Mouse (Mus musculus) ES-E14 (cell line): ENCODE data around the gene Lor. TPM values are rescaled to one million over a fixed set of nuclear protein-coding genes. Genes with fewer than 3 reads are reported as not detected.

Experiments
- DNase-seq: peaks from one replicate; pipeline ENCODE4 v3.0.0-alpha.2; 2013; ENCODE audit warnings: low read depth, low spot score
- H3K27ac ChIP-seq: 2 replicates; pipeline ENCODE4 v1.5.1; 2012; ENCODE audit warnings: low read depth, mild to moderate bottlenecking, low read length, moderate library complexity, mixed read lengths; ENCODE audit not compliant: poor library complexity, insufficient read depth, severe bottlenecking
- H3K36me3 ChIP-seq: 2 replicates; pipeline ENCODE4 v1.6.1; 2012; ENCODE audit warnings: mild to moderate bottlenecking, low read length, moderate library complexity, mixed read lengths; ENCODE audit not compliant: control insufficient read depth, poor library complexity, insufficient read depth, severe bottlenecking
- H3K4me1 ChIP-seq, 2 experiments: fragments of 150-350 bp in 1 of 2; sonication (generic) in 1 of 2; 2 replicates each; pipeline ENCODE4 v1.6.1; 2012; ENCODE audit warnings: low read length in 2 of 2, mild to moderate bottlenecking in 1 of 2, mixed read lengths in 1 of 2; ENCODE audit not compliant: control insufficient read depth in 2 of 2, insufficient read depth in 2 of 2, poor library complexity in 1 of 2
- H3K4me3 ChIP-seq, 2 experiments: fragments of 150-350 bp in 1 of 2; sonication (generic) in 1 of 2; 2 replicates each; pipeline ENCODE4 v1.5.1; 2012; ENCODE audit warnings: low read length in 2 of 2, low read depth in 1 of 2, mild to moderate bottlenecking in 1 of 2, mixed read lengths in 1 of 2; ENCODE audit not compliant: insufficient read depth in 1 of 2, poor library complexity in 1 of 2, severe bottlenecking in 1 of 2
- H3K9ac ChIP-seq: 2 replicates; pipeline ENCODE4 v1.6.1; 2012; ENCODE audit warnings: low read depth, mild to moderate bottlenecking, low read length, mixed read lengths; ENCODE audit not compliant: poor library complexity, insufficient read depth, severe bottlenecking
- H3K9me3 ChIP-seq: fragments of 150-350 bp; sonication (generic); 2 replicates; pipeline ENCODE4 v1.6.1; 2012; ENCODE audit warnings: low read depth, mild to moderate bottlenecking, low read length; ENCODE audit not compliant: control insufficient read depth, insufficient read depth
- CHD2 ChIP-seq: IDR thresholded peaks from 2 replicates; pipeline ENCODE4 v1.6.1; 2014; ENCODE audit warnings: mild to moderate bottlenecking, low read depth, low read length, inconsistent platforms
- HCFC1 ChIP-seq: IDR thresholded peaks from 2 replicates; pipeline ENCODE4 v1.6.1; 2012; ENCODE audit warnings: low read length, inconsistent platforms, borderline replicate concordance; ENCODE audit not compliant: insufficient read depth
- MAFK ChIP-seq: IDR thresholded peaks from 2 replicates; pipeline ENCODE4 v1.6.1; 2014; ENCODE audit warnings: mild to moderate bottlenecking, low read depth, low read length, inconsistent platforms; ENCODE audit not compliant: insufficient read depth
- ZC3H11A ChIP-seq: IDR thresholded peaks from 2 replicates; pipeline ENCODE4 v1.6.1; 2012; ENCODE audit warnings: low read depth, mild to moderate bottlenecking, inconsistent platforms, low read length, borderline replicate concordance
- ZNF384 ChIP-seq: IDR thresholded peaks from 2 replicates; pipeline ENCODE4 v1.6.1; 2012; ENCODE audit warnings: low read depth, low read length, inconsistent platforms
- in situ Hi-C, 2 experiments: fragments of 600-800 bp; cut with MboI; formaldehyde crosslinking; loops; one replicate each; pipeline ENCODE4 v1.15.1; 2025; ENCODE audit warnings: low sequenced_read_pairs in 2 of 2, inconsistent platforms in 1 of 2; ENCODE audit not compliant: unreplicated experiment in 2 of 2
- total RNA-seq: library from RNA; depleted of rRNA; stranded (reverse); fragments of 300-350 nt; gene quantifications from 2 replicates; pipeline ENCODE4 v1.2.3, GENCODE M21; 2012; rRNA removed

Gene Lor
- 0.21 and 0.40 TPM in 2 replicates for total RNA-seq

GRCm38 (mm10) chr3:92083042-92083441, at the start of gene Lor:
Gene Lor (minus strand): TSS chr3:92083142.
- Histone ChIP-seq H3K27ac (no peak within 1 kb of the TSS), H3K4me3 (0 out of 4 replicates have a peak within 1 kb of the TSS, but pooled peaks of 1 of the 2 experiments have one; percentile 7), H3K36me3 (no peaks in the 10 kb centered on the region), H3K9ac (no peak within 1 kb of the TSS), H3K4me1 (no peaks in the 10 kb centered on the region), H3K9me3 (no peaks in the 10 kb centered on the region)
- TF ChIP-seq MAFK, result no peak
- TF ChIP-seq CHD2, result no peak
- no peak for TF ChIP-seq HCFC1
- TF ChIP-seq ZC3H11A, result no peak
- no peak for TF ChIP-seq ZNF384
- in situ Hi-C loops, result no loop called here
- no peak for DNase-seq

GRCm38 (mm10) chr3:92123847-92124246, 40.9 kb upstream of the Lor start, which contains the start of gene Prr9:
Gene Prr9 (minus strand): TSS chr3:92123947.
- no peak within 1 kb of the TSS for H3K27ac ChIP-seq
- in situ Hi-C loops, result no loop called here
- no peak within 1 kb of the TSS for H3K4me3 ChIP-seq
- no peaks in the 10 kb centered on the region for H3K36me3 ChIP-seq
- H3K9ac ChIP-seq, result no peak within 1 kb of the TSS
- H3K9me3 ChIP-seq, result no peaks in the 10 kb centered on the region
- no peak for DNase-seq
- no peak for TF ChIP-seq ZC3H11A
- TF ChIP-seq ZNF384, result no peak
- no peak for TF ChIP-seq MAFK
- no peak for TF ChIP-seq HCFC1
- no peak for TF ChIP-seq CHD2
- H3K4me1 ChIP-seq, result no peaks in the 10 kb centered on the region

GRCm38 (mm10) chr3:92120902-92121301, 38.0 kb upstream of the Lor start:
- Histone ChIP-seq H3K9me3 (no peaks in the 10 kb centered on the region), H3K9ac (no peak overlapping the region), H3K27ac (no peak overlapping the region), H3K4me1 (no peaks in the 10 kb centered on the region), H3K4me3 (no peak overlapping the region), H3K36me3 (no peaks in the 10 kb centered on the region)
- TF ChIP-seq CHD2 (no peak), MAFK (no peak), HCFC1 (no peak)
- DNase-seq, result no peak
- in situ Hi-C loops, result no loop called here

GRCm38 (mm10) chr3:92117930-92118329, 35.0 kb upstream of the Lor start:
- H3K4me3 ChIP-seq, result no peak overlapping the region
- no peak for TF ChIP-seq HCFC1
- TF ChIP-seq ZNF384, result no peak
- no peak for TF ChIP-seq MAFK
- TF ChIP-seq ZC3H11A, result no peak
- TF ChIP-seq CHD2, result no peak
- peak; percentile 36 for DNase-seq
- no peak overlapping the region for H3K9ac ChIP-seq
- in situ Hi-C loops, result no loop called here
- H3K4me1 ChIP-seq, result no peaks in the 10 kb centered on the region
- H3K9me3 ChIP-seq, result no peaks in the 10 kb centered on the region
- no peak overlapping the region for H3K27ac ChIP-seq
- no peaks in the 10 kb centered on the region for H3K36me3 ChIP-seq

- no peak for TF ChIP-seq ZNF384
- no peak for DNase-seq
- Histone ChIP-seq H3K4me3 (no peak overlapping the region), H3K36me3 (no peaks in the 10 kb centered on the region), H3K27ac (no peak overlapping the region), H3K9me3 (no peaks in the 10 kb centered on the region), H3K9ac (no peak overlapping the region), H3K4me1 (no peaks in the 10 kb centered on the region)
- in situ Hi-C loops, result no loop called here
Observed at GRCm38 (mm10) chr3:92111526-92111925, 28.6 kb upstream of the Lor start.
